Mouse (Mus musculus): ENCODE data around the gene Lrmda.

Lrmda gene

GRCm38 (mm10) chr14:22093124-22093523 is 73.6 kb downstream of the Lrmda start:
- DNase-seq (ENCODE audit: low spot score) = no peak

- DNase-seq (ENCODE audit: low spot score) = no peak
Measured at GRCm38 (mm10) chr14:22101961-22102805, 82.7 kb downstream of the Lrmda start.

DNA sequence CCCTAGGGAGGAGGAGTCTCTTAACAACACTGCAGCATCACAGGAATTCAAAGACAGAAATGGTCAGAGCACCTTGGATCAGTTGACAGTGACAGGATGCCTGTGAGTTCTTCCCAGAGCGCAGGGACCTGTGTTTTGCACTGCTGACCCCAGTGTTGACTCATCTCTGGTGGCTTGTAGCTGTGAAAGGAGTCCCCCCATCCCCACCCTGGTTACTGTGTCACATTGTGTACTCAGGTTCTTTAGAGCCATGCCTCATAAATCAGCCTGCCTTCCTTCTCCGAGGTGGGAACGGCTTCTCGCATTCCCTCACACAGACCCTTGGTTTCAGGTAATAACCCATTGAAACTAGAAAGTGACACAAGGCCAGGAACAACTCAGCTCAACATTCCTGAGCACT is 86.3 kb downstream of the Lrmda start:
- no peak for DNase-seq (ENCODE audit: low spot score)

- DNase-seq (ENCODE audit: low spot score) = no peak
Measured at GRCm38 (mm10) chr14:22106777-22107176, 87.3 kb downstream of the Lrmda start.

DNA sequence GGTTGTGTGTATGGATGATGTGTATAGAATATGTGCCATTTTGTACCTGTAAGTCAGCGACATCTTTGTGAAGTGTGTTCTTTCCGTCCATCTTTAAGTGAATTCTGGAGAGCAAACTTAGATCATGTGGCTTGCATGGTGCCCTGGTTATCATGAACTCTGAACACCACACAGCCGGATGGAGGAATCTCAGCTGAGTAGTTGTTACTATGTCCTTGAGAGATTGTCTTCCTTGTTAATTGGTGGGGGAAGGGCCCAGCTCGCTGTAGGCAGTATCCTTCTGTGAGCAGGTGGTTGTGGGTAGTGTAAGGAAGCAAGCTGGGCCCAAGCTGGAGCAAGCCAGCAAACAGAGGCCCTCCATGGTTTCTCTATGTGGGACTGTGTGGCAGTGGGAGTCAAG is 89.9 kb downstream of the Lrmda start:
- no peak for DNase-seq (ENCODE audit: low spot score)

DNA sequence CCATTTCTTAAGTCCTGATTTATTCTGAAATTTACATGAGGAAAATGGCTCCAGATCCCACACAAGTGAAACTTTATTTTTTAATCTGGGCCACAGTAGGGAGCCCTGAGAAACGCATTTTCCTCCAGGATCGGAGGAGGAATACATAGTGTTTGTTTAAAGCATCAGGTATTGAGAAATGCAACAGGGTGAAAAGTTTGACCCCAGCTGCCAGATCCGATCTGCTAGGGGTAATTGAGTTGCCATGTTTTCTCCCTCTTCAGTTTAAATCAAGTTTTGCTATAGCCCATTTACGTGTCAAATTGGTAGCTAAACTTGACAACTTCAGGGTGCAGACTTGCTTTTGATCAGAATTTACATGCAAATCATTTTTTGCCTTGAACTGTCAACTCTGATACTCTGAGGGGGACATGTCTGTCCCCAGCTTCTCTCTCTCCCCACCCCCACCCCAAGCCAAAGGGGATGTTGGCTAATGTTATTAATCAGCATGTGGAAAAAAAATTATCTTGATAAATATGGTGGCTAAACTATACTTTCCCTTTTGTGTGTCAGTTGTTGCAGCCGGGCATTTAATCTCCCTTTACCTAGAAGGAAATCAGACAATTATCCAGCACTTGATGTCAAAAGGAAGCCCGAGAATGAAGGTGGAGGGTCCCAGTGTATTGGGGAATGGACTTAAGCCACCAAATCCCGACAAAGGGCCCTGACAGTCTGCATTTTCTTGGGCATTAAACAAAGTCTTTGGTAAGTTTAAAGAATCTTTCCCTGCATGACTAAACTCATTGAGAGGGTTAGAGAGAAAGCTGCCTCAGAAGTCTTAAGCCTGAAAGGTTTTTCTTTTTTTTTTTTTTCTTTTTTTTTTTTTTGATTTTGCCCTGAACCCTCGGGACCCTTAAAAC is 94.2 kb downstream of the Lrmda start:
- no peak for DNase-seq (ENCODE audit: low spot score)

DNA sequence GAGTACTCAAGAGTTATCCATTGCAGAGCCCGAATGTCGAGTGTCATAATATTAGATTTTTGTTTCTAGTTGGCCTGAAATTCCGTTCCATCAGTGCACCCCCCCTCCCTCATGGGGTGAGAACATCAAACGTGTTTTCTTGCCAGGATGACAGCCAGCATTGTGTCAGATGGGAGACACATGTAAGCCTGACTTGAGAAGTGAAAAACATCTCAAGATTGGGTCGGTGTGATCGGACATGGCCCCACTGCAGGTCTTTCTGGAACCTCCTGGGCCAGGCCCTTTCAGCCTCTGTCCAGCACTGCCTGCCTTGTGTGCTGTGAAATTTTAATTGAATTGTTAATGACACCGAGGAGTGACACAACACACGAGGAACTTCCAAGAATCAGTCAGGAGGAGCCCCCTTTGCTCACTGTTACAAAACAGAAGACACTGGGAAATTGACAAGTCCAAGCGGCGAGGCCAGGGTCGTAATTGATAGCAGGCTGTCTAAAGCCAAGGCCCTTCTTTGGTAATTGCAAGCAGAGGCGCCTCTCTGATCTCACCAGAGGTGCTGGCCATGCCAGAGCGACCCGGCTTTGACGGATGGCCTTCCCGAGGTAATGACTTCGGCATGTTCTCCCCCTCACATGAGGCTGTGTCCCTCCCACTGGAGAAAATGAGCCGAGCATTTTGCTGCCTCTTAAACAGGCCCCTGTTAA is 95.3 kb downstream of the Lrmda start:
- no peak for DNase-seq (ENCODE audit: low spot score)

- no peak for DNase-seq (ENCODE audit: low spot score)
Measured at GRCm38 (mm10) chr14:22118096-22118495, 98.6 kb downstream of the Lrmda start.

DNA sequence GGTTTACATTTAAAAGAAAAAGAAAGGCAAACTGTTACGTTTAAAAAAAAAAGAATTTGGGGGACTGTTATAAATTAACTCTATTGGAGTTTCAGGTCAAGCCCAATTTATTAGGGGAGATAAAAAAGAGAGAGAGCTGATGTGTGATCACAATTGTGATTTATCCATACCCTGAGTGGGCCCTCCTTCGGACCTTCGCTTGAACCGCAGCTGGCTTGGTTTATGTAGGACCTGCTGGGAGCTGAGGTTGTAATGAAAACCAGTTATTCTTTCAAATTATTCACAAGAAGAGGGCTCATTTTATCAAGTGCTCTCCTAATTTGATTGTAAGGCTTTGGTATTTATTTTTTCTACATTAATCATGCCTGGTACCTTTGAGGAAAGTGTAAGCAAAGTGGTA is 99.0 kb downstream of the Lrmda start:
- no peak for DNase-seq (ENCODE audit: low spot score)

GRCm38 (mm10) chr14:22126276-22126675 is 106.8 kb downstream of the Lrmda start:
- DNase-seq (ENCODE audit: low spot score) = no peak

DNA sequence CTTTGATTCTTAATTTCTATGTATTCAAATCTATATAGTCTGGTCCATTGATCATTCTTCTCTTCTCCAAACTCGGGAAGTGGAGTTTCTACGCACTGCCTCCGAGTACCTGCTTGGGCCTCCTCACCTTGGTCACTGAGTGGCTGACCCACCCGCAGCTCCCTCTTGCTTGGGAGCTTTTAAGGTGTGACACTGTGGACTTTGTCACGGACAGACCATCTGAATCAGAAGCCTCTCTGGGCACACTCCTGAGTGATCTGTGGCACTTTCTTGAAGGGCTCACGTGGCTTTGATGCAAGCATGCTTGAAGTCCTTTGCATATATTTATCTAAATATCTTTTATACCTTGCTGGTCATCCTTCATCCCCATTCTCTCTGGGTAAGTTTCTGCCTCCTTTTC is 107.3 kb downstream of the Lrmda start:
- DNase-seq (ENCODE audit: low spot score) = no peak

DNA sequence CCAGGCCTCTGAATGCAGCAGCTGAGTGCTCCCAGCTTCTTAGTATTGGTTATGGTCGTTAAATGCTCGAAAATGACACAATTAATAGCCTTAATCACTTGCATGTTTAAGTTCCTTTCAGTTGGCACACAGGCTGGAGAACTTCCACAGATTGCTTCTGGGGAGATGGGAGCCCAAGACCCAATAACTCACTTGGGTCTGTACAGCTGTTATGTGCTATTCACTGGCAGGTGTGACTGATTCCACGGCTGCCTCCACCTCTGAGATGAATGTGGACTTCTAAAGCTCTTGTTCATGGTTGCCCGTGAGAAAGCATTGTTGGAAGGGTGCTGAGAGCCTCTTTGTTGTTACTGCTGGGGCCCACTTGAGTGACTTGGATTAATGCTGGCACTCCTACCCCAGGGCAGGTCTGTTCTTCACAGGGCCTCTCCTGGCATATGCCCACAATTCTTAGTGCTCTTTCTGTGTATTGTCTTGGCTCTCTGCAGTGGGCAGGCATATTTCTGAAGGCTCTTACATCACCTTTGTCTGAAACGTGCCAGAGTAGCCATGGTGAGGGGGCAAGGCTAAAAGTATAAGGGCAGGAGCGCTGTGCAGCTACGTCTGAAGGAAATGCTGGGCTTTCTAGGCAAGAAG is 111.6 kb downstream of the Lrmda start:
- DNase-seq (ENCODE audit: low spot score) = no peak

DNA sequence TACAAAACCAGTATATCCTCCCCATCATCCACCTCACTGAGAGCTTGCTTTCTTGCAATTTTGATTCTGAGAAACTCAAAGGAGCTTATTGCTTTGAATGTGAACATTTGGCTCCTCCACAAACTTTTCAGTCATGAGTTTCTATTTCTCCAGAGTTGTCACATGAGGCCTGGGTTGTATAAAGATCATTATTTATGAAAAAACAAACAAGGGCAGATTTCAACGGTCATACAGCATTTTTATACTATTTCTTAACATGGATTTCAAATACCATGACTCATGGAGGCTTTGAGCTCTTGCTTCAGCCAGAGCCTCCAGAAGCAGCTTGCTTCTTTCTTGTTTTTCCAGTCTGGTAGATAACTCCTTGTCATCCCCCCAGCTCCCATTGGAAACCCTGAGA is 119.8 kb downstream of the Lrmda start:
- DNase-seq (ENCODE audit: low spot score) = no peak

GRCm38 (mm10) chr14:22144014-22144413 is 124.5 kb downstream of the Lrmda start:
- DNase-seq (ENCODE audit: low spot score) = no peak

DNA sequence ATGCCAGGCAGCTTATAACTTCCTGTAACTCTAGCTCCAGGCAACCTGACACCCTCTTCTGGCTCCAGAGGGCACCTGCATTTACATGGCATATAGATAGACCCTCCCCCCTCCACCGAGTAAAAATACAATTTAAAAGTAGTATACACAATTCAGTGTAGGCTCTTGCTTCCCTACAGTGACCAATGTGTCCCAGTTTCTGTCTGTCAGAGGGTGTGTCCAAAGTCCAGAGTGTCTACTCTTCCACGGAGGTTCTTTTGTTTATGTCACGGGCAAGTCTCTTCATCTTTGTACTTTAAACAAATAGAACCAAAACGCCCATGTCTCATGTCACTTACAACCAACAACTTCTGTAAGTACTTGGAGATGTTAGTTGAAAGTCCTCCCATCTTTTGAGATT is 126.4 kb downstream of the Lrmda start:
- no peak for DNase-seq (ENCODE audit: low spot score)

DNA sequence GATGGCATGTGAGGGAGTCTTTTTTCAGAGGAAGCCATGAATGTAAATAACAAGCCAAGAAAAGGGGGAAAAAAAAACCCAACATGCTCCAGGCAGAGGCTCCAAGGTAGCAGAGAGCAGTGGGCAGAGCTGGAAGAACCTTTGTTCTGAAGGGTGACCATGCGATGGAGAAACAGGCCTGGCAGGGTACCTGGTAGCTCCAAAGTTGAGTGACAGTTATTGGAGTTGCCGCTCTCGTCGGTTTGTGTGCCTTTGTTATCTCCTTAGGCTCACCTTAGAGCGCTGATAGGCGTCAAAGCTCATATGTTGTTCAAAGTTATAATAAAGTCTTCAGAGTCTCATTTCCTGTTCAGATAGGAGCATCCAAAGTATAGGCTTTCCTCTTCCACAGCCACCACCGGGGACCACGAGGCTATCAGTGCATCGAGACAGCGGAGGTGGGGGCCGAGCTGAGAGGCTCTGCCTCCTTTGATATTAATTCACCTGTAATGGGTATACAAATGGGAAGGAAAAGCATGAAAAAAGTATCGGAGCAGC is 127.1 kb downstream of the Lrmda start:
- no peak for DNase-seq (ENCODE audit: low spot score)

- no peak for DNase-seq (ENCODE audit: low spot score)
Measured at GRCm38 (mm10) chr14:22147341-22148024, 128.0 kb downstream of the Lrmda start.

GRCm38 (mm10) chr14:22152701-22153100 is 133.2 kb downstream of the Lrmda start:
- DNase-seq (ENCODE audit: low spot score) = no peak

DNA sequence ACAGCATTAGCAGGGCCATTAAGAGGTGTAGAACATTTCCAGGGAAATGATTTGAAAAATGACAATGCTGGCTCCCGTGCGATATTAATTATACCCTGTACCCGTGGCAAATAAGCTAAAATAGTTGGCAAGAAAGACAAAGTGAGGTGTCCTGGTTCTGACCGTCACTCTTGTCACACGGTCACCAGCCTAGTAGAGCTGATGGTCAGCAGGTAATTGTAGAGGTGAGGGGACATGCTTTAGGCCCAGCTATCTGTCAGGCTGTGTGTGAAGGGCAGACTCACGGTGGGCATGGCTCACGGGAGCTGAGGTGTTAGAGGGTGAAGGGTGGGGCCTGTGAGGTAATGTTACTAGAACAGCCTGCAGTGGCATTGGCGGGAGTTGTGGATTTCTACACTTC is 134.6 kb downstream of the Lrmda start:
- no peak for DNase-seq (ENCODE audit: low spot score)

DNA sequence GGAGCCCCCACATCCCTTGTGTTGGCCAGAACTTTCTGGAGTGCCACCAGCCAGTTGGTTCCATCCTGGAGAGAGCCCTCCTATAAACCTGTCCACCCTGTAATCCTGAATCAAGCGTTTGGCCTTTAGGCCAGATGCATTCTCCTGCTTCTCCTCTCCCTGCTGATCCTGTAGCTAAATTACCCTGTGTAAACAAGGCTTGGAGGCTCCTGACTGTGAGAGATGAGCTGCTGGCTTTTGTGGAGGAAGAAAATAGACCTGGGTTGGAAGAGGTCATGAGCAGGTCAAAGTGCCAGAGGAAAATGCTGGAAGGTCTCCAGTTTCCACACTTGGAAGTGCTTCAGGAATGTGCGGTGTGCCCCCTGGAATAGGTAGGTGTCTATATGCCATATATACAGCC is 135.5 kb downstream of the Lrmda start:
- no peak for DNase-seq (ENCODE audit: low spot score)

- DNase-seq (ENCODE audit: low spot score) = no peak
Measured at GRCm38 (mm10) chr14:22155512-22156026, 136.1 kb downstream of the Lrmda start.
